Mouse (Mus musculus) hindbrain, embryonic 14.5 days (tissue): Measurements from ENCODE around the gene Sept1. TPM values are rescaled to one million over a fixed set of nuclear protein-coding genes. Genes with fewer than 3 reads are reported as not detected.
"Not testable (repeated sequence)": the region's sequence is repeated elsewhere in the genome, so short reads cannot be mapped to it uniquely, and the experiment has no call there.

ENCODE experiments used
- ATAC-seq: fragments of 200-750 bp; cut with Nextera tagmentation; 2 replicates; pipeline ENCODE4 v1.8.0; 2017; ENCODE audit warnings: moderate number of reproducible peaks, mild to moderate bottlenecking, moderate TSS enrichment, moderate library complexity; ENCODE audit not compliant: low FRiP score
- DNase-seq: peaks from one replicate; pipeline ENCODE4 v3.0.0-alpha.2; 2015; ENCODE audit warnings: low spot score
- H3K27ac ChIP-seq: fragments of 300-500 bp; sonication (generic); 2 replicates; pipeline ENCODE4 v1.5.1; 2014; ENCODE audit warnings: mild to moderate bottlenecking, moderate library complexity
- H3K27me3 ChIP-seq: fragments of 300-500 bp; sonication (generic); 2 replicates; pipeline ENCODE4 v1.6.1; 2014; ENCODE audit warnings: mild to moderate bottlenecking, low read length, mixed read lengths; ENCODE audit not compliant: control insufficient read depth, insufficient read depth
- H3K36me3 ChIP-seq: fragments of 300-500 bp; sonication (generic); replicated peaks from 2 replicates; pipeline ENCODE4 v1.6.1; 2014; ENCODE audit not compliant: control insufficient read depth, insufficient read depth
- H3K4me1 ChIP-seq: fragments of 300-500 bp; sonication (generic); replicated peaks from 2 replicates; pipeline ENCODE4 v1.6.1; 2014; ENCODE audit warnings: antibody characterized with exemption, low read length, mixed read lengths; ENCODE audit not compliant: control insufficient read depth, insufficient read depth
- H3K4me2 ChIP-seq: fragments of 300-500 bp; sonication (generic); replicated peaks from 2 replicates; pipeline ENCODE4 v1.6.1; 2014; ENCODE audit warnings: mild to moderate bottlenecking, moderate library complexity
- H3K4me3 ChIP-seq: fragments of 300-500 bp; sonication (generic); replicated peaks from 2 replicates; pipeline ENCODE4 v1.5.1; 2014; ENCODE audit warnings: mild to moderate bottlenecking, low read length
- H3K9ac ChIP-seq: fragments of 300-500 bp; sonication (generic); 2 replicates; pipeline ENCODE4 v1.6.1; 2014
- H3K9me3 ChIP-seq: fragments of 300-500 bp; sonication (generic); 2 replicates; pipeline ENCODE4 v1.6.1; 2016; ENCODE audit warnings: low read length; ENCODE audit not compliant: control insufficient read depth
- WGBS: fragments of 180-500 bp; shearing (Covaris S2); extraction: QIAGEN DNeasy Blood & Tissue Kit; methylation state at CpG from one replicate; pipeline ENCODE4 v1.1.7; 2014; 5-methylcytosine and 5-hydroxymethylcytosine counted together
- polyA plus RNA-seq: library from polyadenylated mRNA; unstranded; fragments of >200 nt; fragmentation: Nextera tagmentation; extraction: Ambion mirVana; gene quantifications from 2 replicates; pipeline ENCODE4 v1.2.1, GENCODE M21; 2014

Gene Sept1
- polyA plus RNA-seq, 1 experiment from 2014 or later = 9.2 TPM

DNA sequence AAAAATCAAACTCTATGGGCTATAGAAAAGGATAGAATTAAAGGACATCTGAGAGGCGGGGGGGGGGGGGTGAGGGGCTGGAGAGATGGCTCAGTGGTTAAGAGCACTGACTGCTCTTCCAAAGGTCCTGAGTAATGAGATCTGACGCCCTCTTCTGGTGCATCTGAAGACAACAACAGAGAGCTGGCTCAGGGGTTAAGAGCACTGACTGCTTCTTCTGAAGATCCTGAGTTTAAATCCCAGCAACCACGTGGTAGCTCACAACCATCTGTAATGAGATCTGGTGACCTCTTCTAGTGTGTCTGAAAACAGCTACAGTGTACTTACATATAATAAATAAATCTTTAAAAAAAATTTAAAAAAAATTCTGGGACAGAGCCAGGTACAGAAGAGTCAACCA lies 51.2 kb downstream of the Sept1 start:
- WGBS = 16% methylated on average over 2 of the region's 3 CpGs
- DNase-seq, H3K27me3 ChIP-seq, H3K4me2 ChIP-seq, H3K36me3 ChIP-seq, H3K4me1 ChIP-seq, ATAC-seq, H3K9ac ChIP-seq, H3K9me3 ChIP-seq, H3K4me3 ChIP-seq, H3K27ac ChIP-seq: not testable (repeated sequence)

- DNase-seq = no peak
Observed at GRCm38 (mm10) chr7:127180783-127181182, 52.1 kb downstream of the Sept1 start.

GRCm38 (mm10) chr7:127176937-127177336 lies 56.0 kb downstream of the Sept1 start:
- WGBS = 70% methylated on average over 4 of the region's 4 CpGs

More at GRCm38 (mm10) chr7:127180783-127181182, 52.1 kb downstream of the Sept1 start:
- no peak overlapping the region for H3K9ac ChIP-seq
- H3K4me2 ChIP-seq = no peak overlapping the region
- H3K27me3 ChIP-seq = no peaks in the 10 kb centered on the region
- WGBS = 75% methylated on average over 2 of the region's 2 CpGs
- no peak for ATAC-seq
- H3K4me3 ChIP-seq = no peak overlapping the region
- H3K27ac ChIP-seq = no peak overlapping the region
- H3K4me1 ChIP-seq = no peaks in the 10 kb centered on the region
- no peaks in the 10 kb centered on the region for H3K9me3 ChIP-seq
- H3K36me3 ChIP-seq = no peaks in the 10 kb centered on the region

GRCm38 (mm10) chr7:127166501-127166900 lies 66.4 kb downstream of the Sept1 start:
- no peaks in the 10 kb centered on the region for H3K36me3 ChIP-seq
- no peaks in the 10 kb centered on the region for H3K9me3 ChIP-seq
- no peak overlapping the region for H3K9ac ChIP-seq
- H3K4me1 ChIP-seq = no peaks in the 10 kb centered on the region
- ATAC-seq (no peak), DNase-seq (no peak)
- H3K4me2 ChIP-seq = no peak overlapping the region
- no peaks in the 10 kb centered on the region for H3K27me3 ChIP-seq
- 92% methylated on average over 5 of the region's 5 CpGs for WGBS
- H3K4me3 ChIP-seq = no peak overlapping the region
- H3K27ac ChIP-seq = no peak overlapping the region

More at GRCm38 (mm10) chr7:127176937-127177336, 56.0 kb downstream of the Sept1 start:
- DNase-seq = no peak
- H3K4me2 ChIP-seq = no peak overlapping the region
- H3K4me1 ChIP-seq = no peaks in the 10 kb centered on the region
- ATAC-seq = no peak
- H3K27ac ChIP-seq = no peak overlapping the region
- no peak overlapping the region for H3K9ac ChIP-seq
- H3K36me3 ChIP-seq = no peaks in the 10 kb centered on the region
- H3K4me3 ChIP-seq = no peak overlapping the region
- no peaks in the 10 kb centered on the region for H3K27me3 ChIP-seq
- no peaks in the 10 kb centered on the region for H3K9me3 ChIP-seq

DNA sequence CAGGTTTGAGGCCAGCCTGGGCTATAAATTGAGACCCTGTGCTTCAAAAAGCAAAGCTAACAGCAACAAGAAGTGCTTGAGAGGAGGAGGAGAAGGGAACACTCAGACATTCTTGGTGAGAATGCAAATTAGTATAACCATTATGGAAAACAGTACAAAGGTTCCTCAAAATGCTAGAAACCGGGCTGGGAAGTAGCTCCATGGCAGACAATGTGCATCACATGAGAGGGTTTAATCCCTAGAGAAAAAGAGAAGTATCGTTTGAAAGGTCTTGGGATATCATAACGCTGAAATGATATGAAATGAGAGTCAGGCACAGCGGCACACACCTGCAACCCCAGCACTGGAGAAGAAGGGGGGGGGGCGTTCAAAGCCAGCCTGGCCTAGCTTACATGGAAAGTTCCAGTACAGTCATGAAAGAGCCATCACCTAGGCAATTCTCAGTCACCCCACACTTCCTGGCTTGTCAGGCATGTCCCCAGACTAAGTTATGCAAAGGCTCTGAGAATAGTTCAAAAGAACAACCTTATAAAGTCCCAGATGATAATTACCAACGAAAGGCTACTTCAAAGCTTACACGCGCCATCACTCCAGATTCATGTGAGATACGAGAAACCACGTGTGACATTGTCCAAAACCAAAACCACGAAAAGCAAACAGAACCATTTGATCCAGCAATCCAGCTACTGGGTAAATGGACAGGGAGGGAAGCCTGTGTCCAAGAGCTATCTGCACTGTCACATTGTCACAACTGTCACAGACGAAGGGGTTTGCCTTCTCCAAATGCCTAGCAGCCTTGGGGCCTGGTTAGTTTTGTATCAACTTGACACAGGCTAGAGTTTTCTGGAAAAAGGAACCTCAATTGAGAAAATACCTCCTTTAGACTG lies 67.1 kb downstream of the Sept1 start:
- Histone ChIP-seq H3K27ac (no peak overlapping the region), H3K4me2 (no peak overlapping the region), H3K4me1 (no peaks in the 10 kb centered on the region), H3K9me3 (no peaks in the 10 kb centered on the region), H3K27me3 (no peaks in the 10 kb centered on the region), H3K4me3 (no peak overlapping the region), H3K9ac (no peak overlapping the region), H3K36me3 (no peaks in the 10 kb centered on the region)
- no peak for ATAC-seq
- no peak for DNase-seq
- WGBS = 88% methylated on average over 12 of the region's 12 CpGs

Other genes starting within 250 kb of the Sept1 start
- gene Mvp, start 218.5 kb downstream of the Sept1 start, polyA plus RNA-seq = 3.4 and 4.0 TPM in 2 replicates
- gene Pagr1b, start 216.6 kb downstream of the Sept1 start, polyA plus RNA-seq = 0.70 TPM in 1 of 2 replicates, not detected in the other
- 31.5 and 38.6 TPM in 2 replicates for gene Pagr1a, start 215.8 kb downstream of the Sept1 start, polyA plus RNA-seq
- 51.9 and 52.3 TPM in 2 replicates for gene Gm42742, start 212.0 kb downstream of the Sept1 start, polyA plus RNA-seq
- 46.7 and 57.0 TPM in 2 replicates for gene Prrt2, start 211.9 kb downstream of the Sept1 start, polyA plus RNA-seq
- 68.6 and 73.1 TPM in 2 replicates for gene Maz, start 206.1 kb downstream of the Sept1 start, polyA plus RNA-seq
- gene Kif22, start 190.7 kb downstream of the Sept1 start, polyA plus RNA-seq = 20.3 and 24.6 TPM in 2 replicates
- not detected in 2 replicates for gene Zg16, start 145.8 kb downstream of the Sept1 start, polyA plus RNA-seq
- 1.7 and 1.9 TPM in 2 replicates for gene AI467606, start 141.8 kb downstream of the Sept1 start, polyA plus RNA-seq
- gene Qprt, start 110.9 kb downstream of the Sept1 start, polyA plus RNA-seq = 0.55 and 0.87 TPM in 2 replicates
- gene Spn, start 95.3 kb downstream of the Sept1 start, polyA plus RNA-seq = not detected in 2 replicates
- gene Cd2bp2, start 37.1 kb downstream of the Sept1 start, polyA plus RNA-seq = 63.7 and 64.9 TPM in 2 replicates
- gene Tbc1d10b, start 24.7 kb downstream of the Sept1 start, polyA plus RNA-seq = 24.6 and 33.0 TPM in 2 replicates
- gene Mylpf, start 24.2 kb downstream of the Sept1 start, polyA plus RNA-seq = 2.2 and 2.8 TPM in 2 replicates
- gene Zfp553, start 69 bp downstream of the Sept1 start, polyA plus RNA-seq = 25.0 TPM in 2 replicates
- 63.4 and 63.5 TPM in 2 replicates for gene Zfp771, start 11.1 kb upstream of the Sept1 start, polyA plus RNA-seq
- 119 and 126 TPM in 2 replicates for gene Dctpp1, start 27.6 kb upstream of the Sept1 start, polyA plus RNA-seq
- gene Sephs2, start 40.9 kb upstream of the Sept1 start, polyA plus RNA-seq = 76.3 and 80.6 TPM in 2 replicates
- gene Itgal, start 63.1 kb upstream of the Sept1 start, polyA plus RNA-seq = 0.12 and 0.46 TPM in 2 replicates
- gene Zfp768, start 112.5 kb upstream of the Sept1 start, polyA plus RNA-seq = 4.8 and 6.1 TPM in 2 replicates
- 8.2 and 8.5 TPM in 2 replicates for gene Zfp747, start 142.9 kb upstream of the Sept1 start, polyA plus RNA-seq
- 4.5 and 5.7 TPM in 2 replicates for gene 9130019O22Rik, start 154.0 kb upstream of the Sept1 start, polyA plus RNA-seq
- gene E430018J23Rik, start 160.5 kb upstream of the Sept1 start, polyA plus RNA-seq = 6.1 and 6.4 TPM in 2 replicates
- 4.2 and 5.3 TPM in 2 replicates for gene Zfp764, start 173.7 kb upstream of the Sept1 start, polyA plus RNA-seq
- gene Zfp688, start 188.9 kb upstream of the Sept1 start, polyA plus RNA-seq = 25.6 and 31.6 TPM in 2 replicates
- gene Zfp689, start 216.0 kb upstream of the Sept1 start, polyA plus RNA-seq = 12.9 and 14.0 TPM in 2 replicates
- 36.1 and 37.5 TPM in 2 replicates for gene Prr14, start 226.5 kb upstream of the Sept1 start, polyA plus RNA-seq
- 13.6 and 15.3 TPM in 2 replicates for gene Fbrs, start 246.1 kb upstream of the Sept1 start, polyA plus RNA-seq